Mouse (Mus musculus) adrenal gland, postnatal 25 days (tissue): ENCODE results near the gene Arhgef17. TPM values are rescaled to one million over a fixed set of nuclear protein-coding genes. Genes with fewer than 3 reads are reported as not detected.

Experiments
- DNase-seq: peaks from one replicate; pipeline ENCODE4 v3.0.0; 2021; ENCODE audit warnings: mixed read lengths
- microRNA-seq, 2 experiments: library from miRNA; unstranded; fragments of <30 nt; microRNA quantifications; one replicate each; pipeline ENCODE4 v1.2.0; 2021
- total RNA-seq: library from RNA; stranded (reverse); gene quantifications from 2 replicates; pipeline ENCODE4 v1.2.3, GENCODE M21; 2021

The Arhgef17 gene
- total RNA-seq, 1 experiment from 2014 or later = 81.2 TPM

DNA sequence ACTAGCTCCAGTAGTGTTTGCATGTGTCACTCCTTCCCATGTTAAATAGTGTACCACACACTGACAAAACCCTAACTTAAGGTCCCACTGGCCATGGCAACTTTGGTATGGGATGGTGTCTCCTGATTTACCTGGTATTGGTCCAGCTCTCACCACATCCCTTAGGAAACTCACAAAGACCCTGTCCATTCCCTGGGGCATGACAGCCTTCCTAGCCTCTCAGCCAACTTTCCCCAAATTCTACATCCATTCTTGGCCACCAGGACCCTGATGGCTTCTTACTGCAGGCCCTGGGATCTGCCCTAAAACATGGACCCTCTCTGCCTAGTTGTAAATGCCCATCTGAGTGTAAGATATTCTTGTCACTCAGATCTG is 86.9 kb downstream of the Arhgef17 start:
- DNase-seq = no peak

- no peak for DNase-seq
Measured at GRCm38 (mm10) chr7:100844385-100845025, 87.4 kb downstream of the Arhgef17 start.

GRCm38 (mm10) chr7:100843866-100844265 is 88.0 kb downstream of the Arhgef17 start:
- no peak for DNase-seq

DNA sequence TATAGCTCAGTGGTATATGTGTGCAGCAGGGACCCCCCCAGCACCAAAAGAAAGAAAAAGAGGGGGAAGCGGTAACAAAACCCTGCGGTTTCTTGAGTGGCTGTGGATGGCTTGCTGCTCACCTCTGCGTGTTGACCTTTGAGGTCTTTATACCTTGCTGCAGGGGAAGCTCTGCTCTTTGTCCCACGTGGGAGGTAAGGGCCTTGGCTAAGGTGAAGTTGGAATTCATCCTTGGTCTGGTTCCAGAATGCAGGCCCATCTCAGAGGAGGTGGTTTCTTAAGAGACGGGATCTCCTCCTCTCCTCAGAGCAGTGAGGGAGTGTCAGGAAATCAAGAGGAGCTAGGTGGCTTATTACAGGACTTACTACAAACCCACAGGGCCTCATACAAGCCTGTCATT is 89.7 kb downstream of the Arhgef17 start:
- DNase-seq = no peak

DNA sequence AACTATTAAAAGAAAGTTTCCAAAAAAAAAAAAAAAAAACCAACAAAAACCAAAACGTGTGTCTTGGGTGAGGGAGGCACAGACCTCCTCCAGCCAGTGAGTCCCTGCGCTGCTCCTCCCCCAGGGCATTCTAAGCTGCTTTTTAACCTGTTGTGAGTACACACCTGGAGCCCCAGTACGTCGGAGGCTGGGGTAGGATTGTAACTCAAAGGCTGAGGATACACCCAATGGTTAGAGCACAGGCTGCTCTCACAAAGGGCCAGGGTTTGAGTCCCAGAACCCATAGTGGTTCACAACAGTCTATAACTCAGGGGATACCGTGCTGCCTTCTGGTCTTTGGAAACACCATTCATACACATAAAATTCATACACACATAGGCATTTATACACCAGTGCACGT is 90.3 kb downstream of the Arhgef17 start:
- no peak for DNase-seq

DNA sequence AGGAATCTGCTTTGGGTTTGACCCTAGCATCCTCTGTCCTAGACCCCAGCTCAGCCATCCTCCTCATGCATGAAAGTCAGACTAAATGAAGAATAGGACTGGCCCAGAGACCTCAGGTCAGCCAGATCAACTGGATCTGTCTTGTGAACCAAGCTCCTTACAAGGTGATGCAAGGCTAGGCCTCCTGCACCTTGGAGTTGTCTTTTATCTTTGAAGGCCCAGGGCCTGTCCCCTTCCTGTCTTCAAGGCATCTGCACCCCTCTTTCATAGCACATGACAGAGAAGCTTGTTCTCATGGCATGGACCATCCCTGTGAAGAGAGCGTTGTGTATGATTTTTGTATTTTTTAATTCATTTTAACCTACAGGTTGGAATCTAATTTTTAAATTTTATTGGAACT is 91.0 kb downstream of the Arhgef17 start:
- DNase-seq = no peak

GRCm38 (mm10) chr7:100839632-100840402 is 92.1 kb downstream of the Arhgef17 start:
- no peak for DNase-seq

- DNase-seq = no peak
Measured at GRCm38 (mm10) chr7:100837701-100838100, 94.2 kb downstream of the Arhgef17 start.

- DNase-seq = no peak
Measured at GRCm38 (mm10) chr7:100836657-100837056, 95.2 kb downstream of the Arhgef17 start.

- no peak for DNase-seq
Measured at GRCm38 (mm10) chr7:100835711-100836110, 96.2 kb downstream of the Arhgef17 start.

DNA sequence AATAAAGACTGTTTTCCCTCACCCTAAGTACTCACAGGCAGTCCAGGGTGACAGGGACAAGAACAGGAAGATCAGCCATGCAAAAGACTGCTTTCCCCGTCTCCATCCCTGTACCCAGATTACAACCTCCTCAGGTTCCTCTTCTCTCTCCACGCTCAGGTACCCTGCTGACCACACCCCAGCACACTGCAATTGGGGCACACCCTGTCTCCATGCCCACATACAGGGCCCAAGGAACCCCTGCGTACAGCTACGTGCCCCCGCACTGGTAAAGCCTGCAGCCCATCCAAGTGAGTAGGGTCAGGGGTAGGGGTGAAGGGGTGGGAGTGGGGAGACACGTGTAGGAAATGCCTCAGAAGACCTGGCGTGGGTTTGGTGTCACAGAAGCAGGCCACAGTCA is 96.7 kb downstream of the Arhgef17 start:
- DNase-seq = no peak

GRCm38 (mm10) chr7:100833859-100834258 is 98.0 kb downstream of the Arhgef17 start:
- no peak for DNase-seq

GRCm38 (mm10) chr7:100828549-100828948 is 103.4 kb downstream of the Arhgef17 start:
- no peak for DNase-seq

DNA sequence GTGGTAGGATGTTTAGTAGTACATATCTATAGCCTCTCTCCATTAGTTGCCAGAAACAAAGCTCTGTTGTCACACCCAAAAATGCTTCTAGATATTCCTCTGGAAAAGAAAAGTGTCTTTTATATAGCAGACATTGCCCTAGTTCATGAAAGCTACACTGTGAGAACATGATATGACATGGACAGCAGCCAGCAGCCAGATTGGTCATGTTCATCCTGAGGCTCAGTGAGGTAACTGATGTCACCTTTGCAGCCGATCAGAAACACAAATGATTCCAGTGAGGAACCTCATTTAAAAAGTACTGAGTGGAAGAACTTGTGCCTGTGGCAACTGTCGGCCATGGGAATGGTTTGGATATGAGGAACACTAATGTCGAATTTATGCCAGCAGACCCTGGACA is 107.2 kb downstream of the Arhgef17 start:
- no peak for DNase-seq

Small RNA genes lying within 50 kb of the gene (microRNA-seq; reads per million reads assigned to microRNA genes)
- 247 reads per million in 2 experiments for gene Mir3102

Other genes starting within 250 kb of the Arhgef17 start
- gene Fam168a, start 225.5 kb downstream of the Arhgef17 start, total RNA-seq = 53.3 and 64.6 TPM in 2 replicates
- 1.0 and 1.3 TPM in 2 replicates for gene Relt, start 68.7 kb downstream of the Arhgef17 start, total RNA-seq
- gene P2ry6, start 42.5 kb upstream of the Arhgef17 start, total RNA-seq = 5.8 and 9.5 TPM in 2 replicates
- gene P2ry2, start 80.8 kb upstream of the Arhgef17 start, total RNA-seq = 1.2 and 2.3 TPM in 2 replicates
- gene Fchsd2, start 160.8 kb upstream of the Arhgef17 start, total RNA-seq = 24.1 and 31.9 TPM in 2 replicates